Comparison of ENCODE assay signal across 31 mouse cellular contexts in genomic region chr4:69618161-69618730, GRCm38 (mm10).
DNase-seq lines count a peak whose midpoint lies in the region; ATAC-seq and TF ChIP-seq lines count a peak whose summit lies in the region.
"Had no signal": no experiment of that assay in that cellular context is flagged by ENCODE, and none has a peak within 500 bp of the region (broad histone marks: within the 10 kb centered on the region; RNA-seq: fewer than 3 reads in every experiment).

No protein-coding gene starts in this region.

- H3K4me1 ChIP-seq in forebrain, embryonic 12.5 days = no peaks in the 10 kb centered on the region
- no peaks in the 10 kb centered on the region for H3K4me1 ChIP-seq in forebrain, embryonic 11.5 days (replicated peaks; ENCODE audit: control insufficient read depth, insufficient read depth, low read length)
- no peaks in the 10 kb centered on the region for H3K4me1 ChIP-seq in hindbrain, embryonic 13.5 days (replicated peaks)
- no peaks in the 10 kb centered on the region for H3K4me1 ChIP-seq in hindbrain, embryonic 11.5 days (replicated peaks; ENCODE audit: control insufficient read depth, insufficient read depth, low read length)
- H3K4me1 ChIP-seq in midbrain, postnatal 0 days (ENCODE audit: insufficient read depth, low read length) = no peaks in the 10 kb centered on the region
- H3K4me1 ChIP-seq in midbrain, embryonic 13.5 days (replicated peaks) = no peaks in the 10 kb centered on the region
- H3K4me1 ChIP-seq: embryonic facial prominence, embryonic 10.5 days; embryonic facial prominence, embryonic 15.5 days; heart, embryonic 10.5 days; heart, embryonic 15.5 days; limb, embryonic 10.5 days; limb, embryonic 15.5 days; liver, embryonic 13.5 days; megakaryocyte, embryonic 14.5 days had no signal

- no peaks in the 10 kb centered on the region for H3K9me3 ChIP-seq in forebrain, embryonic 12.5 days
- no peaks in the 10 kb centered on the region for H3K9me3 ChIP-seq in forebrain, embryonic 11.5 days (ENCODE audit: control insufficient read depth, low read length)
- H3K9me3 ChIP-seq in hindbrain, embryonic 13.5 days = no peaks in the 10 kb centered on the region
- no peaks in the 10 kb centered on the region for H3K9me3 ChIP-seq in hindbrain, embryonic 11.5 days (ENCODE audit: control insufficient read depth, low read length)
- no peaks in the 10 kb centered on the region for H3K9me3 ChIP-seq in midbrain, postnatal 0 days (ENCODE audit: low read length)
- H3K9me3 ChIP-seq in midbrain, embryonic 13.5 days = no peaks in the 10 kb centered on the region
- H3K9me3 ChIP-seq: embryonic facial prominence, embryonic 10.5 days; embryonic facial prominence, embryonic 15.5 days; heart, embryonic 10.5 days; heart, embryonic 15.5 days; limb, embryonic 10.5 days; limb, embryonic 15.5 days; liver, embryonic 13.5 days had no signal

- no peak overlapping the region for H3K9ac ChIP-seq in forebrain, embryonic 12.5 days
- no peak overlapping the region for H3K9ac ChIP-seq in forebrain, embryonic 11.5 days (ENCODE audit: low read length)
- no peak overlapping the region for H3K9ac ChIP-seq in hindbrain, embryonic 13.5 days
- no peak overlapping the region for H3K9ac ChIP-seq in hindbrain, embryonic 11.5 days (ENCODE audit: low read depth, low read length)
- no peak overlapping the region for H3K9ac ChIP-seq in midbrain, postnatal 0 days (replicated peaks; ENCODE audit: low read length, poor library complexity, severe bottlenecking)
- no peak overlapping the region for H3K9ac ChIP-seq in midbrain, embryonic 13.5 days (replicated peaks)
- H3K9ac ChIP-seq: embryonic facial prominence, embryonic 15.5 days; heart, embryonic 15.5 days; limb, embryonic 15.5 days; liver, embryonic 13.5 days had no signal

- peak; percentile 64; the same call in 1 of the 2 replicates for ATAC-seq in forebrain, embryonic 12.5 days (ENCODE audit: low FRiP score)
- no peak for ATAC-seq in forebrain, embryonic 11.5 days (replicated peaks; ENCODE audit: low FRiP score)
- peak; percentile 86 for ATAC-seq in hindbrain, embryonic 13.5 days (ENCODE audit: low FRiP score)
- no peak; the same call in 1 of the 2 replicates for ATAC-seq in hindbrain, embryonic 11.5 days (ENCODE audit: low FRiP score)
- no peak for ATAC-seq in midbrain, postnatal 0 days (ENCODE audit: low FRiP score)
- ATAC-seq in midbrain, embryonic 13.5 days = no peak
- ATAC-seq: activated CD4-positive, CD25-positive, alpha-beta regulatory T cell, adult 4 months; intestine, embryonic 16.5 days; lung, postnatal 0 days had no signal

- no peak overlapping the region for H3K4me2 ChIP-seq in forebrain, embryonic 12.5 days
- H3K4me2 ChIP-seq in forebrain, embryonic 11.5 days (ENCODE audit: low read depth, low read length, severe bottlenecking) = no peak overlapping the region
- no peak overlapping the region for H3K4me2 ChIP-seq in hindbrain, embryonic 13.5 days
- no peak overlapping the region for H3K4me2 ChIP-seq in hindbrain, embryonic 11.5 days (replicated peaks; ENCODE audit: low read depth, low read length)
- no peak overlapping the region for H3K4me2 ChIP-seq in midbrain, postnatal 0 days (ENCODE audit: low read depth, low read length, poor library complexity, severe bottlenecking)
- no peak overlapping the region for H3K4me2 ChIP-seq in midbrain, embryonic 13.5 days (replicated peaks)
- H3K4me2 ChIP-seq: embryonic facial prominence, embryonic 15.5 days; heart, embryonic 15.5 days; limb, embryonic 15.5 days; liver, embryonic 13.5 days had no signal

- no peaks in the 10 kb centered on the region for H3K36me3 ChIP-seq in forebrain, embryonic 12.5 days (replicated peaks)
- no peaks in the 10 kb centered on the region for H3K36me3 ChIP-seq in forebrain, embryonic 11.5 days (ENCODE audit: control insufficient read depth, insufficient read depth, low read length)
- H3K36me3 ChIP-seq in hindbrain, embryonic 13.5 days = no peaks in the 10 kb centered on the region
- no peaks in the 10 kb centered on the region for H3K36me3 ChIP-seq in hindbrain, embryonic 11.5 days (ENCODE audit: control insufficient read depth, insufficient read depth, low read length)
- H3K36me3 ChIP-seq in midbrain, postnatal 0 days (ENCODE audit: insufficient read depth, low read length) = no peaks in the 10 kb centered on the region
- H3K36me3 ChIP-seq in midbrain, embryonic 13.5 days = no peaks in the 10 kb centered on the region
- H3K36me3 ChIP-seq: embryonic facial prominence, embryonic 10.5 days; embryonic facial prominence, embryonic 15.5 days; heart, embryonic 10.5 days; heart, embryonic 15.5 days; limb, embryonic 10.5 days; limb, embryonic 15.5 days; liver, embryonic 13.5 days had no signal

- no peak overlapping the region for H3K27ac ChIP-seq in forebrain, embryonic 12.5 days
- no peak overlapping the region for H3K27ac ChIP-seq in forebrain, embryonic 11.5 days (ENCODE audit: low read depth, low read length)
- no peak overlapping the region for H3K27ac ChIP-seq in hindbrain, embryonic 13.5 days
- no peak overlapping the region for H3K27ac ChIP-seq in hindbrain, embryonic 11.5 days (ENCODE audit: low read depth, low read length)
- H3K27ac ChIP-seq in midbrain, postnatal 0 days (ENCODE audit: low read depth, low read length) = no peak overlapping the region
- no peak overlapping the region for H3K27ac ChIP-seq in midbrain, embryonic 13.5 days
- H3K27ac ChIP-seq: embryonic facial prominence, embryonic 10.5 days; embryonic facial prominence, embryonic 15.5 days; heart, embryonic 10.5 days; heart, embryonic 15.5 days; kidney, postnatal 0 days; limb, embryonic 10.5 days; limb, embryonic 15.5 days; liver, embryonic 13.5 days had no signal

- WGBS in forebrain, embryonic 12.5 days = 59% methylated on average over 5 of the region's 5 CpGs
- 71% methylated on average over 5 of the region's 5 CpGs for WGBS in forebrain, embryonic 11.5 days
- 61% methylated on average over 5 of the region's 5 CpGs for WGBS in hindbrain, embryonic 13.5 days
- WGBS in hindbrain, embryonic 11.5 days = 88% methylated on average over 5 of the region's 5 CpGs
- WGBS in midbrain, postnatal 0 days = 79% methylated on average over 5 of the region's 5 CpGs
- 74% methylated on average over 5 of the region's 5 CpGs for WGBS in midbrain, embryonic 13.5 days

- H3K4me3 ChIP-seq in forebrain, embryonic 12.5 days (replicated peaks) = no peak overlapping the region
- H3K4me3 ChIP-seq in forebrain, embryonic 11.5 days (ENCODE audit: low read depth, low read length) = no peak overlapping the region
- H3K4me3 ChIP-seq in hindbrain, embryonic 13.5 days = no peak overlapping the region
- H3K4me3 ChIP-seq in hindbrain, embryonic 11.5 days (ENCODE audit: low read depth, low read length) = no peak overlapping the region
- H3K4me3 ChIP-seq in midbrain, postnatal 0 days (ENCODE audit: low read depth, low read length) = no peak overlapping the region
- H3K4me3 ChIP-seq in midbrain, embryonic 13.5 days (replicated peaks) = no peak overlapping the region
- H3K4me3 ChIP-seq: embryonic facial prominence, embryonic 10.5 days; embryonic facial prominence, embryonic 15.5 days; heart, embryonic 10.5 days; heart, embryonic 15.5 days; limb, embryonic 10.5 days; limb, embryonic 15.5 days; liver, embryonic 13.5 days; megakaryocyte, embryonic 14.5 days had no signal

- TF ChIP-seq CTCF in midbrain, postnatal 0 days (IDR thresholded peaks at IDR 0.05) = no peak

- no peak for DNase-seq in forebrain, embryonic 11.5 days (ENCODE audit: low spot score)
- no peak for DNase-seq in hindbrain, embryonic 11.5 days (ENCODE audit: low spot score)
- DNase-seq in midbrain, postnatal 0 days (ENCODE audit: low spot score) = peak; percentile 3
- DNase-seq in kidney, postnatal 36 days = no peak
- DNase-seq: adrenal gland, adult 2 months; adrenal gland, postnatal 36 days; cerebellum, adult 8-10 months; cerebellum, postnatal 25 days; gastrocnemius, postnatal 25 days; heart, adult 11 months; kidney, adult 8-10 months; liver, embryonic 13.5 days; lung, adult 18-20 months; lung, postnatal 4 days; spleen, adult 18-20 months; thymus, postnatal 14 days had no signal

- H3K27me3 ChIP-seq in forebrain, embryonic 12.5 days = peaks cover 3% of the 10 kb centered on the region; the same call in 1 of the 2 replicates
- no peaks in the 10 kb centered on the region for H3K27me3 ChIP-seq in forebrain, embryonic 11.5 days (ENCODE audit: control insufficient read depth, insufficient read depth, low read length)
- no peaks in the 10 kb centered on the region for H3K27me3 ChIP-seq in hindbrain, embryonic 13.5 days
- H3K27me3 ChIP-seq in hindbrain, embryonic 11.5 days (ENCODE audit: control insufficient read depth, insufficient read depth, low read length) = no peaks in the 10 kb centered on the region
- no peaks in the 10 kb centered on the region for H3K27me3 ChIP-seq in midbrain, postnatal 0 days (ENCODE audit: insufficient read depth, low read length)
- peaks cover 6% of the 10 kb centered on the region; the same call in 1 of the 2 replicates for H3K27me3 ChIP-seq in midbrain, embryonic 13.5 days
- H3K27me3 ChIP-seq: CH12.LX; embryonic facial prominence, embryonic 15.5 days; heart, embryonic 15.5 days; limb, embryonic 15.5 days; liver, embryonic 13.5 days; megakaryocyte, embryonic 14.5 days had no signal

Comparison
In these comparisons a context has a peak if more than half of its experiments do, and no peak if none do; other contexts are left out.
1. ATAC-seq: peak in forebrain, embryonic 12.5 days (single experiment) and hindbrain, embryonic 13.5 days (single experiment); none in forebrain, embryonic 11.5 days (single experiment), hindbrain, embryonic 11.5 days (single experiment), midbrain, postnatal 0 days (single experiment) and midbrain, embryonic 13.5 days (single experiment).